Mouse (Mus musculus): Measurements from ENCODE around the gene Fermt2. TPM values are rescaled to one million over a fixed set of nuclear protein-coding genes. Genes with fewer than 3 reads are reported as not detected.
"Not testable (repeated sequence)": the region's sequence is repeated elsewhere in the genome, so short reads cannot be mapped to it uniquely, and the experiment has no call there.

Fermt2 gene
- polyA plus RNA-seq, 1 experiment from 2014 or later: 206 TPM

GRCm38 (mm10) chr14:45483361-45483760, 46.6 kb downstream of the Fermt2 start:
- H3K27ac ChIP-seq (ENCODE audit: poor library complexity, severe bottlenecking); H3K4me3 ChIP-seq; H3K27me3 ChIP-seq (replicated peaks); H3K9me3 ChIP-seq (replicated peaks); H3K4me2 ChIP-seq; H3K9ac ChIP-seq; ATAC-seq (ENCODE audit: insufficient number of reproducible peaks, low FRiP score): not testable (repeated sequence)
- WGBS: 89% methylated on average over 11 of the region's 11 CpGs
- Histone ChIP-seq H3K36me3 (peaks cover 58% of the 10 kb centered on the region), H3K4me1 (replicated peaks) (peaks cover 13% of the 10 kb centered on the region)

GRCm38 (mm10) chr14:45478977-45479806, 50.7 kb downstream of the Fermt2 start:
- peak overlapping the region; percentile 58 for H3K27ac ChIP-seq (ENCODE audit: poor library complexity, severe bottlenecking)
- H3K9me3 ChIP-seq (replicated peaks): peaks cover 3% of the 10 kb centered on the region; the same call in 1 of the 2 replicates
- no peak overlapping the region for H3K9ac ChIP-seq
- ATAC-seq (ENCODE audit: insufficient number of reproducible peaks, low FRiP score): no peak
- peaks cover 68% of the 10 kb centered on the region for H3K36me3 ChIP-seq
- no peak overlapping the region for H3K4me3 ChIP-seq
- 38% methylated on average over 9 of the region's 9 CpGs for WGBS
- no peaks in the 10 kb centered on the region for H3K27me3 ChIP-seq (replicated peaks)
- peaks cover 23% of the 10 kb centered on the region for H3K4me1 ChIP-seq (replicated peaks)
- H3K4me2 ChIP-seq: no peak overlapping the region

GRCm38 (mm10) chr14:45478515-45478914, 51.4 kb downstream of the Fermt2 start:
- no peak overlapping the region for H3K4me2 ChIP-seq
- no peaks in the 10 kb centered on the region for H3K27me3 ChIP-seq (replicated peaks)
- ATAC-seq (ENCODE audit: insufficient number of reproducible peaks, low FRiP score): no peak
- peaks cover 70% of the 10 kb centered on the region for H3K36me3 ChIP-seq
- H3K9ac ChIP-seq: no peak overlapping the region
- H3K4me1 ChIP-seq (replicated peaks): peaks cover 23% of the 10 kb centered on the region
- no peak overlapping the region for H3K4me3 ChIP-seq
- peak overlapping the region; percentile 58 for H3K27ac ChIP-seq (ENCODE audit: poor library complexity, severe bottlenecking)
- WGBS: 59% methylated on average over 3 of the region's 3 CpGs
- H3K9me3 ChIP-seq (replicated peaks): peaks cover 3% of the 10 kb centered on the region; the same call in 1 of the 2 replicates

GRCm38 (mm10) chr14:45477651-45478050, 52.3 kb downstream of the Fermt2 start:
- H3K9me3 ChIP-seq (replicated peaks): peaks cover 3% of the 10 kb centered on the region; the same call in 1 of the 2 replicates
- peaks cover 23% of the 10 kb centered on the region for H3K4me1 ChIP-seq (replicated peaks)
- 33% methylated on average over 8 of the region's 8 CpGs for WGBS
- H3K27me3 ChIP-seq (replicated peaks): no peaks in the 10 kb centered on the region
- no peak overlapping the region for H3K4me3 ChIP-seq
- ATAC-seq (ENCODE audit: insufficient number of reproducible peaks, low FRiP score): no peak
- peak overlapping the region; percentile 57; the same call in 1 of the 2 replicates for H3K27ac ChIP-seq (ENCODE audit: poor library complexity, severe bottlenecking)
- peaks cover 72% of the 10 kb centered on the region for H3K36me3 ChIP-seq
- peak overlapping the region; percentile 39; the same call in 1 of the 2 replicates for H3K9ac ChIP-seq
- no peak overlapping the region for H3K4me2 ChIP-seq

- no peak overlapping the region for H3K4me2 ChIP-seq
- no peak overlapping the region for H3K9ac ChIP-seq
- no peaks in the 10 kb centered on the region for H3K27me3 ChIP-seq (replicated peaks)
- H3K9me3 ChIP-seq (replicated peaks): peaks cover 3% of the 10 kb centered on the region; the same call in 1 of the 2 replicates
- peaks cover 71% of the 10 kb centered on the region for H3K36me3 ChIP-seq
- no peak overlapping the region for H3K27ac ChIP-seq (ENCODE audit: poor library complexity, severe bottlenecking)
- WGBS: 79% methylated on average over 7 of the region's 7 CpGs
- no peak overlapping the region for H3K4me3 ChIP-seq
- ATAC-seq (ENCODE audit: insufficient number of reproducible peaks, low FRiP score): no peak
- H3K4me1 ChIP-seq (replicated peaks): peaks cover 23% of the 10 kb centered on the region
Observed at GRCm38 (mm10) chr14:45476990-45477389, 52.9 kb downstream of the Fermt2 start.

GRCm38 (mm10) chr14:45472536-45472935, 57.4 kb downstream of the Fermt2 start:
- Histone ChIP-seq H3K27me3 (replicated peaks) (no peaks in the 10 kb centered on the region), H3K4me1 (replicated peaks) (peaks cover 6% of the 10 kb centered on the region), H3K4me3 (no peak overlapping the region), H3K27ac (ENCODE audit: poor library complexity, severe bottlenecking) (no peak overlapping the region), H3K9me3 (replicated peaks) (0 out of 2 replicates have a peak, but pooled peaks cover 6% of the 10 kb centered on the region), H3K4me2 (no peak overlapping the region), H3K36me3 (peaks cover 82% of the 10 kb centered on the region), H3K9ac (no peak overlapping the region)
- ATAC-seq (ENCODE audit: insufficient number of reproducible peaks, low FRiP score): no peak
- 89% methylated on average over 10 of the region's 10 CpGs for WGBS

GRCm38 (mm10) chr14:45469446-45469845, 60.5 kb downstream of the Fermt2 start:
- Histone ChIP-seq H3K9me3 (replicated peaks) (0 out of 2 replicates have a peak, but pooled peaks cover 6% of the 10 kb centered on the region), H3K27me3 (replicated peaks) (no peaks in the 10 kb centered on the region), H3K9ac (no peak overlapping the region), H3K36me3 (peaks cover 85% of the 10 kb centered on the region), H3K4me3 (no peak overlapping the region), H3K27ac (ENCODE audit: poor library complexity, severe bottlenecking) (no peak overlapping the region), H3K4me1 (replicated peaks) (peaks cover 8% of the 10 kb centered on the region), H3K4me2 (no peak overlapping the region)
- WGBS: 92% methylated on average over 8 of the region's 8 CpGs
- no peak for ATAC-seq (ENCODE audit: insufficient number of reproducible peaks, low FRiP score)

GRCm38 (mm10) chr14:45466371-45466770, 63.5 kb downstream of the Fermt2 start:
- not testable (repeated sequence) for H3K9ac ChIP-seq; H3K4me3 ChIP-seq; ATAC-seq (ENCODE audit: insufficient number of reproducible peaks, low FRiP score); H3K9me3 ChIP-seq (replicated peaks); H3K27me3 ChIP-seq (replicated peaks); H3K27ac ChIP-seq (ENCODE audit: poor library complexity, severe bottlenecking); H3K4me2 ChIP-seq
- H3K4me1 ChIP-seq (replicated peaks): peaks cover 28% of the 10 kb centered on the region
- peaks cover 82% of the 10 kb centered on the region for H3K36me3 ChIP-seq
- WGBS: 88% methylated on average over 8 of the region's 8 CpGs

- H3K27ac ChIP-seq (ENCODE audit: poor library complexity, severe bottlenecking): peak overlapping the region; percentile 85
- H3K27me3 ChIP-seq (replicated peaks): no peaks in the 10 kb centered on the region
- H3K4me2 ChIP-seq: no peak overlapping the region
- no peak overlapping the region for H3K4me3 ChIP-seq
- 62% methylated on average over 19 of the region's 19 CpGs for WGBS
- H3K9ac ChIP-seq: peak overlapping the region; percentile 34; the same call in 1 of the 2 replicates
- H3K4me1 ChIP-seq (replicated peaks): peaks cover 28% of the 10 kb centered on the region
- no peak for ATAC-seq (ENCODE audit: insufficient number of reproducible peaks, low FRiP score)
- H3K9me3 ChIP-seq (replicated peaks): no peaks in the 10 kb centered on the region
- peaks cover 79% of the 10 kb centered on the region for H3K36me3 ChIP-seq
Observed at GRCm38 (mm10) chr14:45464036-45465035, 65.6 kb downstream of the Fermt2 start.

- Histone ChIP-seq H3K4me2 (peak overlapping the region; percentile 31), H3K4me1 (replicated peaks) (peaks cover 28% of the 10 kb centered on the region), H3K9me3 (replicated peaks) (no peaks in the 10 kb centered on the region), H3K36me3 (peaks cover 78% of the 10 kb centered on the region), H3K4me3 (no peak overlapping the region), H3K27me3 (replicated peaks) (no peaks in the 10 kb centered on the region), H3K9ac (no peak overlapping the region), H3K27ac (ENCODE audit: poor library complexity, severe bottlenecking) (peak overlapping the region; percentile 85)
- peak; percentile 82; the same call in 1 of the 2 replicates for ATAC-seq (ENCODE audit: insufficient number of reproducible peaks, low FRiP score)
- WGBS: 10% methylated on average over 10 of the region's 10 CpGs
Observed at GRCm38 (mm10) chr14:45463599-45463998, 66.3 kb downstream of the Fermt2 start.
